Mouse (Mus musculus): ENCODE measurements at regions not wholly inside any gene's neighbourhood (a gene's known extent, or its start where the extent isn't known, plus 50 kb on each side); places are given as distances from the start of the nearest gene placed in this dataset.

- 100% methylated on average over 1 of the region's 1 CpGs for WGBS
- no peak for DNase-seq (ENCODE audit: extremely low read depth, low read depth, low spot score)
- Histone ChIP-seq H3K4me3 (ENCODE audit: insufficient read depth, low read depth, low read length) (no peak overlapping the region), H3K36me3 (ENCODE audit: control insufficient read depth, insufficient read depth, low read length) (no peaks in the 10 kb centered on the region), H3K27ac (replicated peaks; ENCODE audit: insufficient read depth, low read depth, low read length) (no peak overlapping the region), H3K79me2 (ENCODE audit: control insufficient read depth, insufficient read depth, low read length) (no peaks in the 10 kb centered on the region), H3K27me3 (ENCODE audit: control insufficient read depth, insufficient read depth, low read length) (no peaks in the 10 kb centered on the region), H3K9ac (ENCODE audit: low read depth, low read length) (no peak overlapping the region), H3K4me1 (ENCODE audit: control insufficient read depth, insufficient read depth, low read length) (no peaks in the 10 kb centered on the region)
- TF ChIP-seq POLR2A (IDR thresholded peaks at IDR 0.05; ENCODE audit: extremely low read depth, insufficient read depth, low read length) (no peak), CTCF (IDR thresholded peaks at IDR 0.05; ENCODE audit: low read depth, low read length) (no peak)
Measured at GRCm38 (mm10) chr2:79127822-79128221, 127.4 kb upstream of the Itga4 start.

GRCm38 (mm10) chr2:79130660-79131059 is 124.6 kb upstream of the Itga4 start:
- DNase-seq (ENCODE audit: extremely low read depth, low read depth, low spot score), result no peak
- H3K36me3 ChIP-seq (ENCODE audit: control insufficient read depth, insufficient read depth, low read length), result no peaks in the 10 kb centered on the region
- no peak overlapping the region for H3K4me3 ChIP-seq (ENCODE audit: insufficient read depth, low read depth, low read length)
- no peak for TF ChIP-seq CTCF (IDR thresholded peaks at IDR 0.05; ENCODE audit: low read depth, low read length)
- no peak for TF ChIP-seq POLR2A (IDR thresholded peaks at IDR 0.05; ENCODE audit: extremely low read depth, insufficient read depth, low read length)
- H3K4me1 ChIP-seq (ENCODE audit: control insufficient read depth, insufficient read depth, low read length), result no peaks in the 10 kb centered on the region
- 89% methylated on average over 7 of the region's 7 CpGs for WGBS
- H3K27me3 ChIP-seq (ENCODE audit: control insufficient read depth, insufficient read depth, low read length), result no peaks in the 10 kb centered on the region
- H3K27ac ChIP-seq (replicated peaks; ENCODE audit: insufficient read depth, low read depth, low read length), result no peak overlapping the region
- H3K79me2 ChIP-seq (ENCODE audit: control insufficient read depth, insufficient read depth, low read length), result no peaks in the 10 kb centered on the region
- no peak overlapping the region for H3K9ac ChIP-seq (ENCODE audit: low read depth, low read length)

- no peak overlapping the region for H3K9ac ChIP-seq (ENCODE audit: low read depth, low read length)
- H3K27ac ChIP-seq (replicated peaks; ENCODE audit: insufficient read depth, low read depth, low read length), result no peak overlapping the region
- H3K4me3 ChIP-seq (ENCODE audit: insufficient read depth, low read depth, low read length), result no peak overlapping the region
- no peak for DNase-seq (ENCODE audit: extremely low read depth, low read depth, low spot score)
- 70% methylated on average over 2 of the region's 2 CpGs for WGBS
- H3K27me3 ChIP-seq (ENCODE audit: control insufficient read depth, insufficient read depth, low read length), result no peaks in the 10 kb centered on the region
- no peaks in the 10 kb centered on the region for H3K36me3 ChIP-seq (ENCODE audit: control insufficient read depth, insufficient read depth, low read length)
- TF ChIP-seq POLR2A (IDR thresholded peaks at IDR 0.05; ENCODE audit: extremely low read depth, insufficient read depth, low read length) (no peak), CTCF (IDR thresholded peaks at IDR 0.05; ENCODE audit: low read depth, low read length) (no peak)
- H3K79me2 ChIP-seq (ENCODE audit: control insufficient read depth, insufficient read depth, low read length), result no peaks in the 10 kb centered on the region
- H3K4me1 ChIP-seq (ENCODE audit: control insufficient read depth, insufficient read depth, low read length), result no peaks in the 10 kb centered on the region
Measured at GRCm38 (mm10) chr2:79131235-79131634, 124.0 kb upstream of the Itga4 start.

GRCm38 (mm10) chr2:79131743-79132517 is 123.3 kb upstream of the Itga4 start:
- DNase-seq (ENCODE audit: extremely low read depth, low read depth, low spot score), result peak; percentile 37
- no peaks in the 10 kb centered on the region for H3K4me1 ChIP-seq (ENCODE audit: control insufficient read depth, insufficient read depth, low read length)
- no peak overlapping the region for H3K27ac ChIP-seq (replicated peaks; ENCODE audit: insufficient read depth, low read depth, low read length)
- no peak overlapping the region for H3K9ac ChIP-seq (ENCODE audit: low read depth, low read length)
- no peaks in the 10 kb centered on the region for H3K27me3 ChIP-seq (ENCODE audit: control insufficient read depth, insufficient read depth, low read length)
- no peaks in the 10 kb centered on the region for H3K79me2 ChIP-seq (ENCODE audit: control insufficient read depth, insufficient read depth, low read length)
- H3K36me3 ChIP-seq (ENCODE audit: control insufficient read depth, insufficient read depth, low read length), result no peaks in the 10 kb centered on the region
- TF ChIP-seq CTCF (IDR thresholded peaks at IDR 0.05; ENCODE audit: low read depth, low read length), result no peak
- no peak for TF ChIP-seq POLR2A (IDR thresholded peaks at IDR 0.05; ENCODE audit: extremely low read depth, insufficient read depth, low read length)
- H3K4me3 ChIP-seq (ENCODE audit: insufficient read depth, low read depth, low read length), result no peak overlapping the region
- WGBS, result 72% methylated on average over 5 of the region's 5 CpGs

GRCm38 (mm10) chr2:79132518-79132845 is 122.7 kb upstream of the Itga4 start:
- Histone ChIP-seq H3K36me3 (ENCODE audit: control insufficient read depth, insufficient read depth, low read length) (no peaks in the 10 kb centered on the region), H3K27me3 (ENCODE audit: control insufficient read depth, insufficient read depth, low read length) (no peaks in the 10 kb centered on the region), H3K4me1 (ENCODE audit: control insufficient read depth, insufficient read depth, low read length) (no peaks in the 10 kb centered on the region), H3K79me2 (ENCODE audit: control insufficient read depth, insufficient read depth, low read length) (no peaks in the 10 kb centered on the region), H3K27ac (replicated peaks; ENCODE audit: insufficient read depth, low read depth, low read length) (no peak overlapping the region), H3K9ac (ENCODE audit: low read depth, low read length) (no peak overlapping the region), H3K4me3 (ENCODE audit: insufficient read depth, low read depth, low read length) (no peak overlapping the region)
- no peak for DNase-seq (ENCODE audit: extremely low read depth, low read depth, low spot score)
- TF ChIP-seq CTCF (IDR thresholded peaks at IDR 0.05; ENCODE audit: low read depth, low read length) (no peak), POLR2A (IDR thresholded peaks at IDR 0.05; ENCODE audit: extremely low read depth, insufficient read depth, low read length) (no peak)
- 85% methylated on average over 3 of the region's 3 CpGs for WGBS

GRCm38 (mm10) chr2:79134281-79134680 is 120.9 kb upstream of the Itga4 start:
- TF ChIP-seq CTCF (IDR thresholded peaks at IDR 0.05; ENCODE audit: low read depth, low read length) (no peak), POLR2A (IDR thresholded peaks at IDR 0.05; ENCODE audit: extremely low read depth, insufficient read depth, low read length) (no peak)
- Histone ChIP-seq H3K9ac (ENCODE audit: low read depth, low read length) (no peak overlapping the region), H3K27me3 (ENCODE audit: control insufficient read depth, insufficient read depth, low read length) (no peaks in the 10 kb centered on the region), H3K4me1 (ENCODE audit: control insufficient read depth, insufficient read depth, low read length) (no peaks in the 10 kb centered on the region), H3K4me3 (ENCODE audit: insufficient read depth, low read depth, low read length) (no peak overlapping the region), H3K36me3 (ENCODE audit: control insufficient read depth, insufficient read depth, low read length) (no peaks in the 10 kb centered on the region), H3K27ac (replicated peaks; ENCODE audit: insufficient read depth, low read depth, low read length) (no peak overlapping the region), H3K79me2 (ENCODE audit: control insufficient read depth, insufficient read depth, low read length) (no peaks in the 10 kb centered on the region)
- no peak for DNase-seq (ENCODE audit: extremely low read depth, low read depth, low spot score)
- WGBS, result 74% methylated on average over 5 of the region's 5 CpGs
